Comparison of ENCODE assay signal across 28 mouse cellular contexts in the genomic region with DNA sequence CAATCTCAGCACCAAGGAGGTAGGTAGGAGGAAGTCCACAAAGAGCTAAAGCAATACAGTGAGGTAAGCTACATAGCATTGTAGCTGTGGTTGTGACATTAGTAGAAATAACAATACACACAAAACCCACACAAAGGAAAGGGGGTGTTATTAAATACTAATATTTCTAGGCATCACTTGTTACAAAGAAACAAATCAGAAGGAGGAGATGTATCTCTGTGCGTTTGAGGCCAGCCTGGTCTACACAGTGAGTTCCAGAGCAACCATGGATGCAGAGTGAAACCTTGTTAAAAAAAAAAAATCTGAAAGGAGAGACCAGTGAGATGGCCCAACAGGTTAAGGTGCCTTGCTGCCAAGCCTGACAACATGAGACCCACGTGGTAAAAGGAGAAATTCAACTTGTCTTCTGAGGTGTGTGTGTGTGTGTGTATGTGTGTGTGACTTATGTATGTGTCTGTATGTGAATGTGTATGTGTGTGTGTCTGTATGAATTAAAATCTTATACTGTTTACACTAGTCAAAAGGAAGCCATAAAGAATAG. TPM values are rescaled to one million over a fixed set of nuclear protein-coding genes. Genes with fewer than 3 reads are reported as not detected.
"Had no signal": no experiment of that assay in that cellular context is flagged by ENCODE, and none has a peak within 500 bp of the region (broad histone marks: within the 10 kb centered on the region; RNA-seq: fewer than 3 reads in every experiment).

No protein-coding gene starts in this region.

- H3K36me3 ChIP-seq: heart, embryonic 10.5 days; heart, embryonic 12.5 days; hindbrain, embryonic 10.5 days; hindbrain, embryonic 12.5 days; kidney, embryonic 15.5 days; limb, embryonic 13.5 days; limb, embryonic 15.5 days; liver, embryonic 12.5 days had no signal

- DNase-seq: gastrocnemius, adult 2 months; gastrocnemius, postnatal 10 days; gastrocnemius, postnatal 25 days; heart, adult 18-20 months; heart, postnatal 10 days; heart, postnatal 4 days; kidney, adult 11 months; kidney, adult 2 months; kidney, adult 9 months; kidney, postnatal 14 days; kidney, postnatal 36 days; layer of hippocampus, postnatal 36 days; left cerebral cortex, postnatal 4 days had no signal

- H3K27ac ChIP-seq: gastrocnemius, adult 2 months; heart, embryonic 10.5 days; hindbrain, embryonic 10.5 days; hindbrain, embryonic 12.5 days; hindbrain, embryonic 14.5 days; kidney, embryonic 15.5 days; kidney, postnatal 0 days; limb, embryonic 13.5 days; limb, embryonic 15.5 days; liver, embryonic 12.5 days; liver, embryonic 14.5 days had no signal

- H3K4me1 ChIP-seq: heart, embryonic 10.5 days; hindbrain, embryonic 12.5 days; liver, embryonic 12.5 days had no signal

- H3K4me3 ChIP-seq: gastrocnemius, adult 2 months; heart, embryonic 10.5 days; heart, embryonic 12.5 days; hindbrain, embryonic 10.5 days; hindbrain, embryonic 12.5 days; kidney, embryonic 15.5 days; layer of hippocampus, adult 2 months; limb, embryonic 13.5 days; limb, embryonic 15.5 days; liver, embryonic 12.5 days had no signal

- H3K27me3 ChIP-seq: heart, embryonic 12.5 days; hindbrain, embryonic 12.5 days; kidney, embryonic 15.5 days; limb, embryonic 13.5 days; limb, embryonic 15.5 days had no signal

RNA-seq across cellular contexts. Expression of a gene that starts 37.3 kb away (rescaled TPM):
- total RNA-seq: granulocyte monocyte progenitor cell, adult 5-6 weeks; layer of hippocampus, adult 2 months; layer of hippocampus, postnatal 10 days; layer of hippocampus, postnatal 36 days; left cerebral cortex, postnatal 25 days had no signal
